28 mouse cellular contexts compared by ENCODE assay signal in the genomic region with DNA sequence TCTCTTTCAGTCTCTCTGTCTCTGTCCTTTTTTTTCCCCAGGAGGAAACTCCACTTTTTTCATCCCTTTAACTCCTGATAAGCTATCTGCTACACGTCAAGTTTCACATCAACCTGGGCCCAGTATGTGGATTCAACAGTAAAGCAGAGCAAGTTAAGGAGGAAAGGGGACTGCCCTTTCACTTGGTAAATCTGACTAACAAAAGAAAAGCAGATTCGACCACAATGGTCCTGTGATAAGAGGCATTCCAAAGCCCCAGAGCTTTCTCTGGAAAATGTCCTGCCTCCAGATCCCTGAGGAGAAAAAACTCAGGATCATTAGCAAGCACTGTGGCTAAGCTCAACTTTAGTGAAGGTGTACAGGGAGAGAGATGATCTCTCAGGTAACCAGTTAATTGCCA. TPM values are rescaled to one million over a fixed set of nuclear protein-coding genes. Genes with fewer than 3 reads are reported as not detected.
"Had no signal": no experiment of that assay in that cellular context is flagged by ENCODE, and none has a peak within 500 bp of the region (broad histone marks: within the 10 kb centered on the region; RNA-seq: fewer than 3 reads in every experiment).

No protein-coding gene starts in this region.

- H3K4me3 ChIP-seq: gastrocnemius, adult 2 months; heart, embryonic 10.5 days; heart, embryonic 12.5 days; hindbrain, embryonic 13.5 days; hindbrain, embryonic 15.5 days; kidney, embryonic 15.5 days; layer of hippocampus, adult 2 months; left cerebral cortex, adult 2 months; limb, embryonic 10.5 days; limb, embryonic 12.5 days; liver, embryonic 13.5 days; liver, embryonic 15.5 days had no signal

- H3K27ac ChIP-seq: gastrocnemius, adult 2 months; heart, embryonic 10.5 days; hindbrain, embryonic 13.5 days; hindbrain, embryonic 15.5 days; hindbrain, postnatal 0 days; kidney, embryonic 15.5 days; kidney, postnatal 0 days; layer of hippocampus, adult 2 months; left cerebral cortex, adult 2 months; limb, embryonic 10.5 days; limb, embryonic 12.5 days; liver, embryonic 13.5 days; liver, embryonic 15.5 days had no signal

- ATAC-seq: hindbrain, postnatal 0 days; intestine, embryonic 16.5 days had no signal

- DNase-seq: gastrocnemius, adult 2 months; gastrocnemius, postnatal 10 days; gastrocnemius, postnatal 25 days; heart, adult 18-20 months; heart, postnatal 10 days; heart, postnatal 36 days; kidney, adult 11 months; kidney, adult 2 months; kidney, adult 9 months; kidney, postnatal 14 days; kidney, postnatal 4 days; liver; liver, embryonic 13.5 days had no signal

- H3K4me1 ChIP-seq: heart, embryonic 10.5 days; heart, embryonic 12.5 days; hindbrain, embryonic 13.5 days; hindbrain, embryonic 15.5 days; kidney, embryonic 15.5 days; limb, embryonic 10.5 days; limb, embryonic 12.5 days; liver, embryonic 13.5 days; liver, embryonic 15.5 days had no signal

RNA-seq across cellular contexts. Expression of gene Pcdh19, which starts 13.7 kb away (rescaled TPM):
- total RNA-seq: granulocyte monocyte progenitor cell, adult 5-6 weeks; hematopoietic stem cell, adult 5-6 weeks had no signal
